Mouse (Mus musculus): ENCODE measurements around the gene Spns2. TPM values are rescaled to one million over a fixed set of nuclear protein-coding genes. Genes with fewer than 3 reads are reported as not detected.
A peak's percentile ranks its signal among the peaks of the same experiment; 100 is the strongest.

Spns2 gene
- polyA plus RNA-seq (2015; fragmentation: Nextera tagmentation; extraction: Ambion mirVana) = 4.3 and 5.5 TPM in 2 replicates

- Histone ChIP-seq H3K9me3 (replicated peaks) (no peaks in the 10 kb centered on the region), H3K27me3 (peaks cover 25% of the 10 kb centered on the region), H3K27ac (peak within 1 kb of the TSS; percentile 47), H3K4me3 (replicated peaks) (peak within 1 kb of the TSS; percentile 67), H3K4me2 (peak within 1 kb of the TSS; percentile 91), H3K4me1 (replicated peaks) (peaks cover 63% of the 10 kb centered on the region), H3K36me3 (no peaks in the 10 kb centered on the region), H3K9ac (peak within 1 kb of the TSS; percentile 68)
- peak; percentile 82 for DNase-seq
- ATAC-seq (ENCODE audit: low read depth) = peak; percentile 84
- under 1% methylated on average over 42 of the region's 42 CpGs for WGBS (ENCODE audit: insufficient replicate concordance)
Measured at GRCm38 (mm10) chr11:72489881-72490301, at the start of gene Spns2. Gene Spns2 (minus strand): TSS chr11:72489904.

GRCm38 (mm10) chr11:72538811-72539210 is 49.1 kb upstream of the Spns2 start:
- ATAC-seq (ENCODE audit: low read depth) = no peak

GRCm38 (mm10) chr11:72538037-72538755 is 48.5 kb upstream of the Spns2 start:
- Histone ChIP-seq H3K4me1 (replicated peaks) (peaks cover 15% of the 10 kb centered on the region), H3K9ac (no peak overlapping the region), H3K27me3 (no peaks in the 10 kb centered on the region), H3K27ac (no peak overlapping the region), H3K4me2 (no peak overlapping the region), H3K36me3 (no peaks in the 10 kb centered on the region), H3K9me3 (replicated peaks) (no peaks in the 10 kb centered on the region), H3K4me3 (replicated peaks) (no peak overlapping the region)
- WGBS (ENCODE audit: insufficient replicate concordance) = 55% methylated on average over 8 of the region's 8 CpGs
- ATAC-seq (ENCODE audit: low read depth) = 0 out of 2 replicates have a peak, but pooled peaks have one; percentile 43
- DNase-seq = no peak

More at GRCm38 (mm10) chr11:72538811-72539210, 49.1 kb upstream of the Spns2 start:
- H3K4me3 ChIP-seq (replicated peaks) = no peak overlapping the region
- DNase-seq = no peak
- no peak overlapping the region for H3K4me2 ChIP-seq
- no peaks in the 10 kb centered on the region for H3K27me3 ChIP-seq
- H3K27ac ChIP-seq = no peak overlapping the region
- no peak overlapping the region for H3K9ac ChIP-seq
- no peaks in the 10 kb centered on the region for H3K9me3 ChIP-seq (replicated peaks)
- peaks cover 18% of the 10 kb centered on the region for H3K4me1 ChIP-seq (replicated peaks)
- no peaks in the 10 kb centered on the region for H3K36me3 ChIP-seq
- 81% methylated on average over 7 of the region's 7 CpGs for WGBS (ENCODE audit: insufficient replicate concordance)

GRCm38 (mm10) chr11:72537503-72537902 is 47.8 kb upstream of the Spns2 start:
- no peaks in the 10 kb centered on the region for H3K9me3 ChIP-seq (replicated peaks)
- DNase-seq (no peak), ATAC-seq (ENCODE audit: low read depth) (no peak)
- no peak overlapping the region for H3K4me3 ChIP-seq (replicated peaks)
- WGBS (ENCODE audit: insufficient replicate concordance) = 67% methylated on average over 2 of the region's 2 CpGs
- no peak overlapping the region for H3K27ac ChIP-seq
- no peak overlapping the region for H3K9ac ChIP-seq
- no peak overlapping the region for H3K4me2 ChIP-seq
- no peaks in the 10 kb centered on the region for H3K36me3 ChIP-seq
- no peaks in the 10 kb centered on the region for H3K27me3 ChIP-seq
- peaks cover 15% of the 10 kb centered on the region for H3K4me1 ChIP-seq (replicated peaks)

- Histone ChIP-seq H3K27me3 (no peaks in the 10 kb centered on the region), H3K9me3 (replicated peaks) (no peaks in the 10 kb centered on the region), H3K9ac (no peak overlapping the region), H3K27ac (no peak overlapping the region), H3K4me2 (no peak overlapping the region), H3K4me1 (replicated peaks) (peaks cover 15% of the 10 kb centered on the region), H3K36me3 (no peaks in the 10 kb centered on the region), H3K4me3 (replicated peaks) (no peak overlapping the region)
- ATAC-seq (ENCODE audit: low read depth) (no peak), DNase-seq (no peak)
- WGBS (ENCODE audit: insufficient replicate concordance) = 59% methylated on average over 3 of the region's 3 CpGs
Measured at GRCm38 (mm10) chr11:72535519-72535918, 45.8 kb upstream of the Spns2 start.

- DNase-seq = no peak
- Histone ChIP-seq H3K36me3 (no peaks in the 10 kb centered on the region), H3K9me3 (replicated peaks) (no peaks in the 10 kb centered on the region), H3K4me2 (no peak overlapping the region), H3K4me3 (replicated peaks) (no peak overlapping the region), H3K4me1 (replicated peaks) (peaks cover 4% of the 10 kb centered on the region), H3K27ac (no peak overlapping the region), H3K27me3 (no peaks in the 10 kb centered on the region), H3K9ac (no peak overlapping the region)
- no peak for ATAC-seq (ENCODE audit: low read depth)
- WGBS (ENCODE audit: insufficient replicate concordance) = 65% methylated on average over 3 of the region's 3 CpGs
Measured at GRCm38 (mm10) chr11:72532890-72533289, 43.2 kb upstream of the Spns2 start.

GRCm38 (mm10) chr11:72531632-72532031 is 41.9 kb upstream of the Spns2 start:
- Histone ChIP-seq H3K4me3 (replicated peaks) (no peak overlapping the region), H3K9ac (no peak overlapping the region), H3K4me2 (no peak overlapping the region), H3K27me3 (no peaks in the 10 kb centered on the region), H3K36me3 (no peaks in the 10 kb centered on the region), H3K4me1 (replicated peaks) (no peaks in the 10 kb centered on the region), H3K27ac (no peak overlapping the region), H3K9me3 (replicated peaks) (no peaks in the 10 kb centered on the region)
- ATAC-seq (ENCODE audit: low read depth) (no peak), DNase-seq (no peak)
- WGBS (ENCODE audit: insufficient replicate concordance) = 78% methylated on average over 1 of the region's 1 CpGs

- Histone ChIP-seq H3K9ac (no peak overlapping the region), H3K4me1 (replicated peaks) (no peaks in the 10 kb centered on the region), H3K4me2 (no peak overlapping the region), H3K27ac (no peak overlapping the region), H3K4me3 (replicated peaks) (no peak overlapping the region), H3K9me3 (replicated peaks) (no peaks in the 10 kb centered on the region), H3K36me3 (no peaks in the 10 kb centered on the region), H3K27me3 (no peaks in the 10 kb centered on the region)
- no peak for DNase-seq
- WGBS (ENCODE audit: insufficient replicate concordance) = 71% methylated on average over 5 of the region's 5 CpGs
- no peak for ATAC-seq (ENCODE audit: low read depth)
Measured at GRCm38 (mm10) chr11:72531144-72531543, 41.4 kb upstream of the Spns2 start.

- Histone ChIP-seq H3K36me3 (no peaks in the 10 kb centered on the region), H3K27me3 (no peaks in the 10 kb centered on the region), H3K4me1 (replicated peaks) (no peaks in the 10 kb centered on the region), H3K4me2 (no peak overlapping the region), H3K9ac (no peak overlapping the region), H3K27ac (no peak overlapping the region), H3K4me3 (replicated peaks) (no peak overlapping the region), H3K9me3 (replicated peaks) (no peaks in the 10 kb centered on the region)
- ATAC-seq (ENCODE audit: low read depth) (no peak), DNase-seq (no peak)
- WGBS (ENCODE audit: insufficient replicate concordance) = 66% methylated on average over 4 of the region's 4 CpGs
Measured at GRCm38 (mm10) chr11:72526190-72526589, 36.5 kb upstream of the Spns2 start.

- H3K4me1 ChIP-seq (replicated peaks) = no peaks in the 10 kb centered on the region
- no peaks in the 10 kb centered on the region for H3K9me3 ChIP-seq (replicated peaks)
- WGBS (ENCODE audit: insufficient replicate concordance) = 53% methylated on average over 4 of the region's 4 CpGs
- H3K27ac ChIP-seq = no peak overlapping the region
- H3K4me2 ChIP-seq = no peak overlapping the region
- H3K9ac ChIP-seq = no peak overlapping the region
- ATAC-seq (ENCODE audit: low read depth) = no peak
- no peaks in the 10 kb centered on the region for H3K36me3 ChIP-seq
- no peak for DNase-seq
- H3K4me3 ChIP-seq (replicated peaks) = no peak overlapping the region
- no peaks in the 10 kb centered on the region for H3K27me3 ChIP-seq
Measured at GRCm38 (mm10) chr11:72523711-72524110, 34.0 kb upstream of the Spns2 start.

GRCm38 (mm10) chr11:72522616-72523041 is 32.9 kb upstream of the Spns2 start:
- no peaks in the 10 kb centered on the region for H3K27me3 ChIP-seq
- no peaks in the 10 kb centered on the region for H3K4me1 ChIP-seq (replicated peaks)
- H3K4me3 ChIP-seq (replicated peaks) = no peak overlapping the region
- DNase-seq = no peak
- no peak overlapping the region for H3K27ac ChIP-seq
- ATAC-seq (ENCODE audit: low read depth) = no peak
- 72% methylated on average over 5 of the region's 5 CpGs for WGBS (ENCODE audit: insufficient replicate concordance)
- H3K9ac ChIP-seq = no peak overlapping the region
- H3K9me3 ChIP-seq (replicated peaks) = no peaks in the 10 kb centered on the region
- no peak overlapping the region for H3K4me2 ChIP-seq
- H3K36me3 ChIP-seq = no peaks in the 10 kb centered on the region

Data from liver, embryonic 13.5 days (tissue).